In the genomic region with DNA sequence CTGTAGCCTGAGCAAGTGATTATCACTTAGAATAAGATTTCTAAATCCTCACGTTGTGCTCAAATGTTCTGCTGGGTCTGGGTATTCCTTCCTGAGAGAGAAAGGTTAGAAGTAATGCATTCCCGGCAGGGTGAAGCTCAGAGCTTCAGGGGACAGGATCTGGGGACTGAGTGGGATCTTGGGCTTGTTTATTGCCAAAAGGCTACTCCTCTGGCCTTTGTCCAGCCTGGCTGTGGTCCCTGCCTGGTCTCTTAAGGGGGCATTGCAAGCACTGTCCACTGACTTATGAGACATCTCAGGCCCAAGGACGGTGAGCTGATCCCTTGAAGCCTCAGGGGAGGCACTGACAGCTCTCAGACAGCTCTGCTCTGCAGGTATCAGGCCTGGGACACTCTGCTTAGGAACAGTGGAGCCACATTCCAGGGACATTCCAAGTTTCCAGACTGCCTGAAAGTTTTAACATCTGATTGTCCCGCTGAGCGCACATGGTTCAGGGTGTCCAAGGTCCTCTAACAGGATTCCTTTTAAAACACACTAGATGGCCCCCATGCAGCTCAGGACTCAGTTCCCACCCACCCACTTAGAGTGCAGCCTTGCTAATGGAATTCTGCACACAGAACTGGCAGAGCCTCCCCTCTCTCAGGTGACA, we compare ENCODE assay signal across 16 mouse cellular contexts. TPM values are rescaled to one million over a fixed set of nuclear protein-coding genes. Genes with fewer than 3 reads are reported as not detected.
"Had no signal": no experiment of that assay in that cellular context is flagged by ENCODE, and none has a peak within 500 bp of the region (broad histone marks: within the 10 kb centered on the region; RNA-seq: fewer than 3 reads in every experiment).

No protein-coding gene starts in this region.

- H3K27me3 ChIP-seq: liver, embryonic 12.5 days; midbrain, embryonic 15.5 days; neural tube, embryonic 13.5 days had no signal

- DNase-seq: kidney, adult 11 months; kidney, adult 9 months; kidney, postnatal 36 days; layer of hippocampus, adult 9-11 months; layer of hippocampus, postnatal 36 days; lung, embryonic 14.5 days; lung, postnatal 14 days; right cerebral cortex, adult 18-20 months; right cerebral cortex, postnatal 25 days; thymus, adult 18-20 months; thymus, postnatal 14 days had no signal

- H3K36me3 ChIP-seq: midbrain, embryonic 15.5 days had no signal

- H3K4me1 ChIP-seq: liver, embryonic 12.5 days; midbrain, embryonic 15.5 days had no signal

- H3K9ac ChIP-seq: liver, embryonic 12.5 days; lung, embryonic 14.5 days; midbrain, embryonic 15.5 days; neural tube, embryonic 13.5 days had no signal

- H3K9me3 ChIP-seq: midbrain, embryonic 15.5 days had no signal

- H3K4me2 ChIP-seq: liver, embryonic 12.5 days; lung, embryonic 14.5 days; midbrain, embryonic 15.5 days; neural tube, embryonic 13.5 days had no signal

- H3K4me3 ChIP-seq: liver, embryonic 12.5 days; midbrain, embryonic 15.5 days; neural tube, embryonic 13.5 days had no signal

- H3K27ac ChIP-seq: kidney, postnatal 0 days; liver, embryonic 12.5 days; midbrain, embryonic 15.5 days; neural tube, embryonic 13.5 days had no signal

- ATAC-seq: liver, embryonic 12.5 days; midbrain, embryonic 15.5 days had no signal

RNA-seq across cellular contexts. Expression of gene Fbln1, which starts 13.0 kb away (rescaled TPM):
- total RNA-seq: megakaryocyte-erythroid progenitor cell, adult 5-6 weeks had no signal
